Comparison of ENCODE assay signal across 32 mouse cellular contexts in genomic region chr11:30748938-30749337, GRCm38 (mm10). TPM values are rescaled to one million over a fixed set of nuclear protein-coding genes. Genes with fewer than 3 reads are reported as not detected.
A peak's percentile ranks its signal among the peaks of the same experiment; 100 is the strongest.
DNase-seq lines count a peak whose midpoint lies in the region; ATAC-seq and TF ChIP-seq lines count a peak whose summit lies in the region.
"Had no signal": no experiment of that assay in that cellular context is flagged by ENCODE, and none has a peak within 500 bp of the region (broad histone marks: within the 10 kb centered on the region; RNA-seq: fewer than 3 reads in every experiment).

No protein-coding gene starts in this region.

- ATAC-seq in liver, postnatal 0 days: peak; percentile 70; the same call in 1 of the 2 replicates
- ATAC-seq in megakaryocyte progenitor cell, adult 5-6 weeks (replicated peaks; ENCODE audit: poor library complexity): no peak
- ATAC-seq: forebrain, embryonic 16.5 days; intestine, postnatal 0 days; midbrain, embryonic 16.5 days had no signal

- H3K9me3 ChIP-seq in liver, postnatal 0 days (ENCODE audit: low read length): no peaks in the 10 kb centered on the region
- H3K9me3 ChIP-seq: limb, embryonic 13.5 days; midbrain, embryonic 10.5 days had no signal

- H3K4me3 ChIP-seq in liver, postnatal 0 days (ENCODE audit: low read depth, low read length): no peak overlapping the region
- H3K4me3 ChIP-seq in layer of hippocampus, adult 2 months: no peak overlapping the region
- H3K4me3 ChIP-seq: erythroblast, embryonic 14.5 days; gastrocnemius, adult 2 months; limb, embryonic 13.5 days; midbrain, embryonic 10.5 days had no signal

- no peak overlapping the region for H3K4me2 ChIP-seq in liver, postnatal 0 days (ENCODE audit: low read depth, low read length)
- H3K4me2 ChIP-seq: heart, embryonic 11.5 days; hindbrain, embryonic 14.5 days; limb, embryonic 13.5 days; lung, embryonic 14.5 days had no signal

- no peak overlapping the region for H3K27ac ChIP-seq in liver, postnatal 0 days (ENCODE audit: low read depth)
- H3K27ac ChIP-seq in layer of hippocampus, adult 2 months: no peak overlapping the region
- H3K27ac ChIP-seq: gastrocnemius, adult 2 months; hindbrain, embryonic 14.5 days; limb, embryonic 13.5 days; liver, embryonic 14.5 days; midbrain, embryonic 10.5 days; stomach, postnatal 0 days had no signal

- no peak for TF ChIP-seq EP300 in liver, postnatal 0 days (IDR thresholded peaks at IDR 0.05; ENCODE audit: low read depth)

- 69% methylated on average over 3 of the region's 3 CpGs for WGBS in liver, postnatal 0 days (ENCODE audit: insufficient replicate concordance)

- TF ChIP-seq CTCF in liver, postnatal 0 days (IDR thresholded peaks at IDR 0.05; ENCODE audit: low read depth): no peak
- no peak for TF ChIP-seq CTCF in layer of hippocampus, adult 2 months (conservative IDR thresholded peaks at IDR 0.05)

- no peaks in the 10 kb centered on the region for H3K36me3 ChIP-seq in liver, postnatal 0 days (replicated peaks; ENCODE audit: insufficient read depth, low read length)
- H3K36me3 ChIP-seq: limb, embryonic 13.5 days; midbrain, embryonic 10.5 days had no signal

- H3K4me1 ChIP-seq in liver, postnatal 0 days (ENCODE audit: insufficient read depth): no peaks in the 10 kb centered on the region
- H3K4me1 ChIP-seq: limb, embryonic 13.5 days had no signal

- H3K27me3 ChIP-seq in liver, postnatal 0 days (ENCODE audit: insufficient read depth, low read length): peaks cover 6% of the 10 kb centered on the region; the same call in 1 of the 2 replicates
- H3K27me3 ChIP-seq: CH12.LX had no signal

- no peak for DNase-seq in liver, postnatal 0 days
- DNase-seq in liver: no peak
- peak; percentile 76 for DNase-seq in R1 (ENCODE audit: low read depth, low spot score)
- DNase-seq in kidney, postnatal 14 days: peak; percentile 40
- no peak for DNase-seq in adrenal gland, adult 2 months
- DNase-seq in layer of hippocampus, adult 2 months (ENCODE audit: low spot score in 2 of 2): no peak
- DNase-seq: adrenal gland, postnatal 14 days; B cell, adult 2 months; cerebellum, adult 11-12 months; cerebellum, adult 9-11 months; gastrocnemius, adult 2 months; gastrocnemius, postnatal 36 days; heart, adult 18-20 months; heart, postnatal 36 days; lung, embryonic 14.5 days; lung, postnatal 14 days; right cerebral cortex, adult 18-20 months; spleen, adult 18-20 months; thymus, adult 18-20 months; thymus, postnatal 25 days had no signal

- no peak overlapping the region for H3K9ac ChIP-seq in liver, postnatal 0 days (replicated peaks)
- H3K9ac ChIP-seq: hindbrain, embryonic 14.5 days; limb, embryonic 13.5 days; liver, embryonic 14.5 days; lung, embryonic 14.5 days had no signal

RNA-seq across cellular contexts. Expression of gene Psme4, which starts 22.6 kb away (rescaled TPM):
- 7.4 and 7.8 TPM in 2 replicates for polyA plus RNA-seq in liver, postnatal 0 days (2015; fragmentation: Nextera tagmentation; extraction: Ambion mirVana)
- total RNA-seq in adrenal gland, adult 2 months (2021): 10 to 100 TPM; 52.1 to 65.0 TPM
- 3.2 and 3.7 TPM in 2 replicates for polyA plus RNA-seq in adrenal gland, adult 2 months (2012; rRNA removed)
- total RNA-seq in layer of hippocampus, adult 2 months (2021): 10 to 100 TPM; 39.0 to 49.8 TPM
- 46.7 and 51.2 TPM in 2 replicates for total RNA-seq in megakaryocyte progenitor cell, adult 5-6 weeks (2015)
- 44.1 and 49.0 TPM in 2 replicates for total RNA-seq in megakaryocyte progenitor cell, adult 5-6 weeks (2017)

Comparison
In these comparisons a context has a peak if more than half of its experiments do, and no peak if none do; other contexts are left out.
1. DNase-seq: peak in R1 (single experiment) and kidney, postnatal 14 days (single experiment); none in liver, postnatal 0 days (single experiment), liver (single experiment), adrenal gland, adult 2 months (single experiment) and layer of hippocampus, adult 2 months (0 of 2).